Mouse (Mus musculus): ENCODE results near the gene Spa17. TPM values are rescaled to one million over a fixed set of nuclear protein-coding genes. Genes with fewer than 3 reads are reported as not detected.
A peak's percentile ranks its signal among the peaks of the same experiment; 100 is the strongest.

Spa17 gene
- polyA plus RNA-seq, 1 experiment from 2014 or later: 9.6 TPM

GRCm38 (mm10) chr9:37605089-37605488, 8.4 kb downstream of the Spa17 start:
- no peak overlapping the region for H3K9ac ChIP-seq (ENCODE audit: low read depth, low read length)
- no peak overlapping the region for H3K27ac ChIP-seq (ENCODE audit: low read depth, low read length)
- H3K36me3 ChIP-seq (ENCODE audit: control insufficient read depth, insufficient read depth, low read length): no peaks in the 10 kb centered on the region
- no peak overlapping the region for H3K4me3 ChIP-seq (ENCODE audit: low read length)
- no peak for ATAC-seq
- 94% methylated on average over 3 of the region's 3 CpGs for WGBS
- H3K27me3 ChIP-seq (replicated peaks; ENCODE audit: control insufficient read depth, insufficient read depth, low read length): no peaks in the 10 kb centered on the region
- no peaks in the 10 kb centered on the region for H3K4me1 ChIP-seq (ENCODE audit: control insufficient read depth, insufficient read depth, low read depth, low read length)
- no peak overlapping the region for H3K4me2 ChIP-seq (ENCODE audit: low read length)
- H3K9me3 ChIP-seq (ENCODE audit: control insufficient read depth, low read length): no peaks in the 10 kb centered on the region

- Histone ChIP-seq H3K27ac (ENCODE audit: low read depth, low read length) (no peak overlapping the region), H3K4me1 (ENCODE audit: control insufficient read depth, insufficient read depth, low read depth, low read length) (no peaks in the 10 kb centered on the region), H3K9ac (ENCODE audit: low read depth, low read length) (no peak overlapping the region), H3K4me3 (ENCODE audit: low read length) (no peak overlapping the region), H3K9me3 (ENCODE audit: control insufficient read depth, low read length) (no peaks in the 10 kb centered on the region), H3K4me2 (ENCODE audit: low read length) (no peak overlapping the region), H3K36me3 (ENCODE audit: control insufficient read depth, insufficient read depth, low read length) (no peaks in the 10 kb centered on the region), H3K27me3 (replicated peaks; ENCODE audit: control insufficient read depth, insufficient read depth, low read length) (no peaks in the 10 kb centered on the region)
- no peak for ATAC-seq
- WGBS: 100% methylated on average over 2 of the region's 2 CpGs
Observed at GRCm38 (mm10) chr9:37600538-37601205, 12.8 kb downstream of the Spa17 start.

GRCm38 (mm10) chr9:37598637-37599036, 14.9 kb downstream of the Spa17 start:
- Histone ChIP-seq H3K9ac (ENCODE audit: low read depth, low read length) (no peak overlapping the region), H3K4me1 (ENCODE audit: control insufficient read depth, insufficient read depth, low read depth, low read length) (no peaks in the 10 kb centered on the region), H3K4me2 (ENCODE audit: low read length) (no peak overlapping the region), H3K27me3 (replicated peaks; ENCODE audit: control insufficient read depth, insufficient read depth, low read length) (no peaks in the 10 kb centered on the region), H3K9me3 (ENCODE audit: control insufficient read depth, low read length) (no peaks in the 10 kb centered on the region), H3K27ac (ENCODE audit: low read depth, low read length) (no peak overlapping the region), H3K4me3 (ENCODE audit: low read length) (no peak overlapping the region), H3K36me3 (ENCODE audit: control insufficient read depth, insufficient read depth, low read length) (no peaks in the 10 kb centered on the region)
- ATAC-seq: no peak
- 93% methylated on average over 2 of the region's 2 CpGs for WGBS

GRCm38 (mm10) chr9:37595570-37595969, 18.0 kb downstream of the Spa17 start:
- H3K4me1 ChIP-seq (ENCODE audit: control insufficient read depth, insufficient read depth, low read depth, low read length): no peaks in the 10 kb centered on the region
- 82% methylated on average over 1 of the region's 1 CpGs for WGBS

GRCm38 (mm10) chr9:37593690-37594089, 19.8 kb downstream of the Spa17 start:
- H3K4me2 ChIP-seq (ENCODE audit: low read length): no peak overlapping the region
- H3K9ac ChIP-seq (ENCODE audit: low read depth, low read length): no peak overlapping the region
- H3K27ac ChIP-seq (ENCODE audit: low read depth, low read length): no peak overlapping the region
- no peak for ATAC-seq
- no peaks in the 10 kb centered on the region for H3K9me3 ChIP-seq (ENCODE audit: control insufficient read depth, low read length)
- no peak overlapping the region for H3K4me3 ChIP-seq (ENCODE audit: low read length)
- no peaks in the 10 kb centered on the region for H3K27me3 ChIP-seq (replicated peaks; ENCODE audit: control insufficient read depth, insufficient read depth, low read length)
- 89% methylated on average over 3 of the region's 3 CpGs for WGBS
- no peaks in the 10 kb centered on the region for H3K4me1 ChIP-seq (ENCODE audit: control insufficient read depth, insufficient read depth, low read depth, low read length)
- no peaks in the 10 kb centered on the region for H3K36me3 ChIP-seq (ENCODE audit: control insufficient read depth, insufficient read depth, low read length)

More at GRCm38 (mm10) chr9:37595570-37595969, 18.0 kb downstream of the Spa17 start:
- no peak overlapping the region for H3K27ac ChIP-seq (ENCODE audit: low read depth, low read length)
- no peaks in the 10 kb centered on the region for H3K9me3 ChIP-seq (ENCODE audit: control insufficient read depth, low read length)
- H3K4me2 ChIP-seq (ENCODE audit: low read length): no peak overlapping the region
- H3K27me3 ChIP-seq (replicated peaks; ENCODE audit: control insufficient read depth, insufficient read depth, low read length): no peaks in the 10 kb centered on the region
- no peak overlapping the region for H3K4me3 ChIP-seq (ENCODE audit: low read length)
- ATAC-seq: no peak
- no peaks in the 10 kb centered on the region for H3K36me3 ChIP-seq (ENCODE audit: control insufficient read depth, insufficient read depth, low read length)
- H3K9ac ChIP-seq (ENCODE audit: low read depth, low read length): no peak overlapping the region

- WGBS: 56% methylated on average over 6 of the region's 6 CpGs
- no peaks in the 10 kb centered on the region for H3K4me1 ChIP-seq (ENCODE audit: control insufficient read depth, insufficient read depth, low read depth, low read length)
- no peaks in the 10 kb centered on the region for H3K36me3 ChIP-seq (ENCODE audit: control insufficient read depth, insufficient read depth, low read length)
- ATAC-seq: no peak
- no peak overlapping the region for H3K4me3 ChIP-seq (ENCODE audit: low read length)
- H3K9me3 ChIP-seq (ENCODE audit: control insufficient read depth, low read length): no peaks in the 10 kb centered on the region
- H3K9ac ChIP-seq (ENCODE audit: low read depth, low read length): no peak overlapping the region
- no peak overlapping the region for H3K27ac ChIP-seq (ENCODE audit: low read depth, low read length)
- H3K4me2 ChIP-seq (ENCODE audit: low read length): no peak overlapping the region
- H3K27me3 ChIP-seq (replicated peaks; ENCODE audit: control insufficient read depth, insufficient read depth, low read length): no peaks in the 10 kb centered on the region
Observed at GRCm38 (mm10) chr9:37592633-37593032, 20.9 kb downstream of the Spa17 start.

GRCm38 (mm10) chr9:37592025-37592424, 21.5 kb downstream of the Spa17 start:
- WGBS: 79% methylated on average over 2 of the region's 2 CpGs
- no peak for ATAC-seq

GRCm38 (mm10) chr9:37590381-37590780, 23.1 kb downstream of the Spa17 start:
- Histone ChIP-seq H3K4me1 (ENCODE audit: control insufficient read depth, insufficient read depth, low read depth, low read length) (no peaks in the 10 kb centered on the region), H3K27me3 (replicated peaks; ENCODE audit: control insufficient read depth, insufficient read depth, low read length) (no peaks in the 10 kb centered on the region), H3K4me2 (ENCODE audit: low read length) (no peak overlapping the region), H3K9ac (ENCODE audit: low read depth, low read length) (no peak overlapping the region), H3K9me3 (ENCODE audit: control insufficient read depth, low read length) (no peaks in the 10 kb centered on the region), H3K36me3 (ENCODE audit: control insufficient read depth, insufficient read depth, low read length) (no peaks in the 10 kb centered on the region), H3K27ac (ENCODE audit: low read depth, low read length) (no peak overlapping the region), H3K4me3 (ENCODE audit: low read length) (no peak overlapping the region)
- ATAC-seq: no peak
- WGBS: 93% methylated on average over 4 of the region's 4 CpGs

More at GRCm38 (mm10) chr9:37592025-37592424, 21.5 kb downstream of the Spa17 start:
- H3K4me1 ChIP-seq (ENCODE audit: control insufficient read depth, insufficient read depth, low read depth, low read length): no peaks in the 10 kb centered on the region
- H3K4me3 ChIP-seq (ENCODE audit: low read length): no peak overlapping the region
- no peak overlapping the region for H3K9ac ChIP-seq (ENCODE audit: low read depth, low read length)
- no peaks in the 10 kb centered on the region for H3K9me3 ChIP-seq (ENCODE audit: control insufficient read depth, low read length)
- H3K36me3 ChIP-seq (ENCODE audit: control insufficient read depth, insufficient read depth, low read length): no peaks in the 10 kb centered on the region
- no peak overlapping the region for H3K27ac ChIP-seq (ENCODE audit: low read depth, low read length)
- H3K27me3 ChIP-seq (replicated peaks; ENCODE audit: control insufficient read depth, insufficient read depth, low read length): no peaks in the 10 kb centered on the region
- H3K4me2 ChIP-seq (ENCODE audit: low read length): no peak overlapping the region

- H3K9ac ChIP-seq (ENCODE audit: low read depth, low read length): no peak overlapping the region
- no peaks in the 10 kb centered on the region for H3K4me1 ChIP-seq (ENCODE audit: control insufficient read depth, insufficient read depth, low read depth, low read length)
- H3K9me3 ChIP-seq (ENCODE audit: control insufficient read depth, low read length): no peaks in the 10 kb centered on the region
- no peak overlapping the region for H3K4me3 ChIP-seq (ENCODE audit: low read length)
- 65% methylated on average over 4 of the region's 4 CpGs for WGBS
- H3K27ac ChIP-seq (ENCODE audit: low read depth, low read length): no peak overlapping the region
- no peaks in the 10 kb centered on the region for H3K27me3 ChIP-seq (replicated peaks; ENCODE audit: control insufficient read depth, insufficient read depth, low read length)
- H3K36me3 ChIP-seq (ENCODE audit: control insufficient read depth, insufficient read depth, low read length): no peaks in the 10 kb centered on the region
- ATAC-seq: peak; percentile 68; the same call in 1 of the 2 replicates
- no peak overlapping the region for H3K4me2 ChIP-seq (ENCODE audit: low read length)
Observed at GRCm38 (mm10) chr9:37586718-37587117, 26.8 kb downstream of the Spa17 start.

Data from hindbrain, embryonic 16.5 days (tissue).